Comparison of ENCODE assay signal across 10 mouse cellular contexts in genomic region chr6:66943367-66944189, GRCm38 (mm10). TPM values are rescaled to one million over a fixed set of nuclear protein-coding genes. Genes with fewer than 3 reads are reported as not detected.
DNase-seq lines count a peak whose midpoint lies in the region; ATAC-seq and TF ChIP-seq lines count a peak whose summit lies in the region.
"Had no signal": no experiment of that assay in that cellular context is flagged by ENCODE, and none has a peak within 500 bp of the region (broad histone marks: within the 10 kb centered on the region; RNA-seq: fewer than 3 reads in every experiment).

No protein-coding gene starts in this region.

- no peak overlapping the region for H3K4me2 ChIP-seq in intestine, embryonic 14.5 days (ENCODE audit: low read length)
- no peak overlapping the region for H3K4me2 ChIP-seq in intestine, postnatal 0 days (replicated peaks; ENCODE audit: low read depth)
- H3K4me2 ChIP-seq in CH12.LX (ENCODE audit: insufficient read depth, low read depth, poor library complexity, severe bottlenecking), result peak overlapping the region; percentile 46; the same call in 1 of the 2 replicates
- H3K4me2 ChIP-seq in intestine, embryonic 15.5 days (replicated peaks), result no peak overlapping the region

- H3K79me2 ChIP-seq in CH12.LX (replicated peaks; ENCODE audit: control insufficient read depth, extremely low read depth, insufficient read depth, poor library complexity, severe bottlenecking), result no peaks in the 10 kb centered on the region

- no peak for DNase-seq in intestine, embryonic 14.5 days (ENCODE audit: low spot score)
- no peak for DNase-seq in CH12.LX (ENCODE audit: extremely low read depth)
- DNase-seq in brain, embryonic 14.5 days (ENCODE audit: low read depth), result peak; percentile 58
- no peak for DNase-seq in left cerebral cortex, adult 18-20 months (ENCODE audit: low spot score in 2 of 2)
- DNase-seq in kidney, postnatal 36 days, result no peak
- DNase-seq in urinary bladder, adult 2 months (ENCODE audit: low spot score), result no peak
- DNase-seq: gastrocnemius, postnatal 14 days; heart, postnatal 36 days had no signal

- 46% methylated on average over 6 of the region's 6 CpGs for WGBS in intestine, embryonic 14.5 days
- WGBS in intestine, postnatal 0 days, result 48% methylated on average over 6 of the region's 6 CpGs
- WGBS in intestine, embryonic 15.5 days, result 48% methylated on average over 6 of the region's 6 CpGs

- ATAC-seq in intestine, embryonic 14.5 days (replicated peaks; ENCODE audit: low FRiP score, low TSS enrichment, low read depth), result no peak
- no peak for ATAC-seq in intestine, postnatal 0 days
- peak; percentile 42; the same call in 1 of the 2 replicates for ATAC-seq in intestine, embryonic 15.5 days

- no peak overlapping the region for H3K4me3 ChIP-seq in intestine, embryonic 14.5 days (ENCODE audit: low read depth, low read length)
- no peak overlapping the region for H3K4me3 ChIP-seq in intestine, postnatal 0 days (ENCODE audit: low read depth, low read length)
- no peak overlapping the region for H3K4me3 ChIP-seq in CH12.LX (replicated peaks in 1 of 3; ENCODE audit: low read depth in 2 of 3, low read length in 2 of 3, poor library complexity in 1 of 3)
- no peak overlapping the region for H3K4me3 ChIP-seq in intestine, embryonic 15.5 days (replicated peaks)

- TF ChIP-seq EP300 in CH12.LX (IDR thresholded peaks at IDR 0.05; ENCODE audit: low read length), result no peak

- H3K36me3 ChIP-seq in intestine, embryonic 14.5 days (ENCODE audit: control insufficient read depth, insufficient read depth, low read length), result no peaks in the 10 kb centered on the region
- H3K36me3 ChIP-seq in intestine, postnatal 0 days (ENCODE audit: control insufficient read depth, insufficient read depth), result 0 out of 2 replicates have a peak, but pooled peaks cover 3% of the 10 kb centered on the region
- H3K36me3 ChIP-seq in CH12.LX (replicated peaks in 1 of 2; ENCODE audit: control insufficient read depth in 1 of 2, insufficient read depth in 1 of 2, low read length in 1 of 2), result peaks cover 0 to 5% of the 10 kb centered on the region in 2 experiments
- H3K36me3 ChIP-seq in intestine, embryonic 15.5 days, result no peaks in the 10 kb centered on the region

- H3K9ac ChIP-seq in intestine, embryonic 14.5 days (ENCODE audit: low read length), result no peak overlapping the region
- no peak overlapping the region for H3K9ac ChIP-seq in intestine, postnatal 0 days (ENCODE audit: low read depth, low read length)
- peak overlapping the region; percentile 27; the same call in 1 of the 2 replicates for H3K9ac ChIP-seq in CH12.LX (ENCODE audit: insufficient read depth, low read depth)
- H3K9ac ChIP-seq in intestine, embryonic 15.5 days, result no peak overlapping the region

- no peaks in the 10 kb centered on the region for H3K9me3 ChIP-seq in intestine, embryonic 14.5 days (ENCODE audit: control insufficient read depth, low read length)
- H3K9me3 ChIP-seq in intestine, postnatal 0 days (ENCODE audit: control insufficient read depth), result no peaks in the 10 kb centered on the region
- no peaks in the 10 kb centered on the region for H3K9me3 ChIP-seq in CH12.LX (replicated peaks; ENCODE audit: low read length)
- no peaks in the 10 kb centered on the region for H3K9me3 ChIP-seq in intestine, embryonic 15.5 days

- TF ChIP-seq POLR2A in CH12.LX (IDR thresholded peaks at IDR 0.05; ENCODE audit: low read depth, low read length), result no peak
- no peak for TF ChIP-seq POLR2A in brain, embryonic 14.5 days (IDR thresholded peaks at IDR 0.05; ENCODE audit: borderline replicate concordance, extremely low read depth, insufficient read depth, insufficient read length, poor library complexity, severe bottlenecking)

- TF ChIP-seq CTCF in intestine, postnatal 0 days (IDR thresholded peaks at IDR 0.05; ENCODE audit: low read depth), result no peak
- no peak for TF ChIP-seq CTCF in CH12.LX (conservative IDR thresholded peaks at IDR 0.05 in 1 of 2, IDR thresholded peaks at IDR 0.05 in 1 of 2; ENCODE audit: low read depth in 2 of 2, low read length in 2 of 2)
- no peak for TF ChIP-seq CTCF in brain, embryonic 14.5 days (IDR thresholded peaks at IDR 0.05; ENCODE audit: borderline replicate concordance, extremely low read depth, insufficient read depth, insufficient read length)

- H3K4me1 ChIP-seq in intestine, embryonic 14.5 days (replicated peaks; ENCODE audit: control insufficient read depth, insufficient read depth, low read length), result peaks cover 23% of the 10 kb centered on the region
- H3K4me1 ChIP-seq in intestine, postnatal 0 days (replicated peaks; ENCODE audit: control insufficient read depth, insufficient read depth, low read length), result no peaks in the 10 kb centered on the region; the same call in 1 of the 2 replicates
- H3K4me1 ChIP-seq in CH12.LX (ENCODE audit: control insufficient read depth in 1 of 2, insufficient read depth in 2 of 2), result peaks cover 3 to 57% of the 10 kb centered on the region in 2 experiments
- H3K4me1 ChIP-seq in intestine, embryonic 15.5 days (replicated peaks), result peaks cover 12% of the 10 kb centered on the region

- in situ Hi-C loops in CH12.LX (cut with MboI; ENCODE audit: low pct_ligation_motif_present, low pct_unique_long_range_greater_than_20kb, low sequenced_read_pairs), result loop anchor here (10.0 kb wide), 1 partner anchor 99 kb away; no protein-coding TSS in a partner anchor

- no peaks in the 10 kb centered on the region for H3K27me3 ChIP-seq in intestine, embryonic 14.5 days (replicated peaks; ENCODE audit: control insufficient read depth, insufficient read depth, low read length)
- H3K27me3 ChIP-seq in intestine, postnatal 0 days (replicated peaks; ENCODE audit: control insufficient read depth, insufficient read depth, low read length), result no peaks in the 10 kb centered on the region
- H3K27me3 ChIP-seq in CH12.LX (replicated peaks), result no peaks in the 10 kb centered on the region
- H3K27me3 ChIP-seq in intestine, embryonic 15.5 days (replicated peaks), result no peaks in the 10 kb centered on the region

- no peak for TF ChIP-seq RAD21 in CH12.LX (IDR thresholded peaks at IDR 0.05; ENCODE audit: low read depth, low read length)

- peak overlapping the region; percentile 77; the same call in 1 of the 2 replicates for H3K27ac ChIP-seq in intestine, embryonic 14.5 days (ENCODE audit: low read depth)
- H3K27ac ChIP-seq in intestine, postnatal 0 days (ENCODE audit: low read depth, low read length), result no peak overlapping the region
- H3K27ac ChIP-seq in CH12.LX (ENCODE audit: insufficient read depth, low read depth), result no peak overlapping the region
- peak overlapping the region; percentile 48; the same call in 1 of the 2 replicates for H3K27ac ChIP-seq in intestine, embryonic 15.5 days

- dilution Hi-C loops in CH12.LX (cut with MboI; ENCODE audit: extremely low pct_ligation_motif_present, extremely low pct_unique_long_range_greater_than_20kb, low sequenced_read_pairs), result no loop called here

TF ChIP-seq in CH12.LX, 34 proteins besides CTCF, POLR2A, EP300 and RAD21:
- TF ChIP-seq ZNF384 (IDR thresholded peaks at IDR 0.05; ENCODE audit: low read depth, low read length) (peak; percentile 49; the same call in 1 of the 2 replicates), MAX (IDR thresholded peaks at IDR 0.05; ENCODE audit: low read length) (no peak), ETS1 (conservative IDR thresholded peaks at IDR 0.05; ENCODE audit: low read depth, low read length) (no peak)

RNA-seq across cellular contexts. Expression of gene Gng12, which starts 47.4 kb away (rescaled TPM):
- 140 and 144 TPM in 2 replicates for polyA plus RNA-seq in intestine, embryonic 14.5 days (2014; fragmentation: Nextera tagmentation; extraction: Ambion mirVana)
- 265 and 271 TPM in 2 replicates for polyA plus RNA-seq in intestine, postnatal 0 days (2015; fragmentation: Nextera tagmentation; extraction: Ambion mirVana)
- total RNA-seq in CH12.LX (2012; rRNA removed) (3.4 and 3.9 TPM in 2 replicates), CH12.LX (2014; rRNA removed) (11.0 and 12.2 TPM in 2 replicates)
- polyA plus RNA-seq in CH12.LX (2012; ENCODE audit: insufficient read length, low read depth), result 20.8 and 23.1 TPM in 2 replicates
- 12.5 and 23.2 TPM in 2 replicates for polyA plus RNA-seq in brain, embryonic 14.5 days (2012; rRNA removed)
- polyA plus RNA-seq in intestine, embryonic 15.5 days (2015; fragmentation: Nextera tagmentation; extraction: Ambion mirVana), result 144 and 147 TPM in 2 replicates
- 10 to 100 TPM; 52.5 to 63.1 TPM for total RNA-seq in left cerebral cortex, adult 18-20 months (2021)
- 85.2 and 113 TPM in 2 replicates for polyA plus RNA-seq in urinary bladder, adult 2 months (2012; rRNA removed)

Comparison
In these comparisons a context has a peak if more than half of its experiments do, and no peak if none do; other contexts are left out.
1. H3K27ac ChIP-seq: peak in intestine, embryonic 14.5 days (single experiment) and intestine, embryonic 15.5 days (single experiment); none in intestine, postnatal 0 days (single experiment) and CH12.LX (single experiment).